Mouse (Mus musculus) forebrain, postnatal 0 days (tissue): ENCODE results near the gene Klhl20. TPM values are rescaled to one million over a fixed set of nuclear protein-coding genes. Genes with fewer than 3 reads are reported as not detected.
A peak's percentile ranks its signal among the peaks of the same experiment; 100 is the strongest.

ENCODE experiments used
- ATAC-seq: fragments of 200-750 bp; cut with Nextera tagmentation; 2 replicates; pipeline ENCODE4 v1.8.0; 2017; ENCODE audit warnings: mild to moderate bottlenecking, moderate library complexity
- DNase-seq: peaks from one replicate; pipeline ENCODE4 v3.0.0-alpha.2; 2015
- H3K27ac ChIP-seq: fragments of 300-500 bp; sonication (generic); 2 replicates; pipeline ENCODE4 v1.5.1; 2014; ENCODE audit warnings: low read depth, mild to moderate bottlenecking, antibody characterized with exemption, low read length, moderate library complexity, mixed read lengths
- H3K27me3 ChIP-seq: fragments of 300-500 bp; sonication (generic); 2 replicates; pipeline ENCODE4 v1.6.1; 2014; ENCODE audit warnings: mild to moderate bottlenecking, low read length, mixed read lengths; ENCODE audit not compliant: insufficient read depth
- H3K36me3 ChIP-seq: fragments of 300-500 bp; sonication (generic); 2 replicates; pipeline ENCODE4 v1.6.1; 2014; ENCODE audit warnings: mild to moderate bottlenecking, moderate library complexity; ENCODE audit not compliant: insufficient read depth
- H3K4me1 ChIP-seq: fragments of 300-500 bp; sonication (generic); 2 replicates; pipeline ENCODE4 v1.6.1; 2014; ENCODE audit warnings: antibody characterized with exemption; ENCODE audit not compliant: insufficient read depth
- H3K4me2 ChIP-seq: fragments of 300-500 bp; sonication (generic); 2 replicates; pipeline ENCODE4 v1.6.1; 2014; ENCODE audit warnings: low read depth, mild to moderate bottlenecking, moderate library complexity
- H3K4me3 ChIP-seq: fragments of 300-500 bp; sonication (generic); 2 replicates; pipeline ENCODE4 v1.5.1; 2014; ENCODE audit warnings: low read depth, low read length, mixed read lengths
- H3K9ac ChIP-seq: fragments of 300-500 bp; sonication (generic); 2 replicates; pipeline ENCODE4 v1.6.1; 2014; ENCODE audit warnings: mild to moderate bottlenecking
- H3K9me3 ChIP-seq: fragments of 300-500 bp; sonication (generic); 2 replicates; pipeline ENCODE4 v1.6.1; 2016; ENCODE audit warnings: low read length
- CTCF ChIP-seq: sonication (generic); IDR thresholded peaks from 2 replicates; pipeline ENCODE4 v1.5.1; 2016; ENCODE audit warnings: antibody characterized with exemption, control low read depth, low read depth
- WGBS: fragments of 180-500 bp; shearing (Covaris S2); extraction: QIAGEN DNeasy Blood & Tissue Kit; methylation state at CpG from one replicate; pipeline ENCODE4 v1.1.7; 2014; 5-methylcytosine and 5-hydroxymethylcytosine counted together
- polyA plus RNA-seq: library from polyadenylated mRNA; unstranded; fragments of >200 nt; fragmentation: Nextera tagmentation; extraction: Ambion mirVana; gene quantifications from 2 replicates; pipeline ENCODE4 v1.2.1, GENCODE M21; 2015
- total RNA-seq: library from RNA; depleted of rRNA; stranded (reverse); fragments of >200 nt; gene quantifications from 2 replicates; pipeline ENCODE4 v1.2.3, GENCODE M21; 2014

Gene Klhl20
- total and polyA plus RNA-seq, 2 experiments from 2014 or later = 12.2 to 24.1 TPM

DNA sequence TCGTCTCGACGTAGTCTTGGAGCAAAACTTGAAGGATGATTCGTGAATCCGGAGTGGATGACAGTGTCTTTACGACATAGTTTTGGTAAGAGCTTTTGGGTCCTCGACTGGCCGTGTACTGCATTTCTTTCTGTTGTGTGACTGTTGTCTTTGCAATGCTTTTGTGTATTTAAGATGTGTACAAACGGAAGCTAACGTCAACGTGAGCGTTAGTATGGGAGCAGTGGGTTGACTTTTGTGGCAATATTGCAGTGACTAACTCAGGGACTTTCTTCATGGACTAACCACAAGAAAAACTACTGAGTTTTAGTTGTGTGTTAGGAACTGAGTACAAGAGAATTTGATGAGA lies 60.1 kb downstream of the Klhl20 start:
- under 1% methylated on average over 12 of the region's 12 CpGs for WGBS
- ATAC-seq (no peak), DNase-seq (no peak)
- Histone ChIP-seq H3K4me2 (peak overlapping the region; percentile 62), H3K9me3 (no peaks in the 10 kb centered on the region), H3K27ac (no peak overlapping the region), H3K4me3 (peak overlapping the region; percentile 63), H3K36me3 (no peaks in the 10 kb centered on the region), H3K27me3 (no peaks in the 10 kb centered on the region), H3K4me1 (peaks cover 13% of the 10 kb centered on the region; the same call in 1 of the 2 replicates), H3K9ac (peak overlapping the region; percentile 40)
- no peak for TF ChIP-seq CTCF

DNA sequence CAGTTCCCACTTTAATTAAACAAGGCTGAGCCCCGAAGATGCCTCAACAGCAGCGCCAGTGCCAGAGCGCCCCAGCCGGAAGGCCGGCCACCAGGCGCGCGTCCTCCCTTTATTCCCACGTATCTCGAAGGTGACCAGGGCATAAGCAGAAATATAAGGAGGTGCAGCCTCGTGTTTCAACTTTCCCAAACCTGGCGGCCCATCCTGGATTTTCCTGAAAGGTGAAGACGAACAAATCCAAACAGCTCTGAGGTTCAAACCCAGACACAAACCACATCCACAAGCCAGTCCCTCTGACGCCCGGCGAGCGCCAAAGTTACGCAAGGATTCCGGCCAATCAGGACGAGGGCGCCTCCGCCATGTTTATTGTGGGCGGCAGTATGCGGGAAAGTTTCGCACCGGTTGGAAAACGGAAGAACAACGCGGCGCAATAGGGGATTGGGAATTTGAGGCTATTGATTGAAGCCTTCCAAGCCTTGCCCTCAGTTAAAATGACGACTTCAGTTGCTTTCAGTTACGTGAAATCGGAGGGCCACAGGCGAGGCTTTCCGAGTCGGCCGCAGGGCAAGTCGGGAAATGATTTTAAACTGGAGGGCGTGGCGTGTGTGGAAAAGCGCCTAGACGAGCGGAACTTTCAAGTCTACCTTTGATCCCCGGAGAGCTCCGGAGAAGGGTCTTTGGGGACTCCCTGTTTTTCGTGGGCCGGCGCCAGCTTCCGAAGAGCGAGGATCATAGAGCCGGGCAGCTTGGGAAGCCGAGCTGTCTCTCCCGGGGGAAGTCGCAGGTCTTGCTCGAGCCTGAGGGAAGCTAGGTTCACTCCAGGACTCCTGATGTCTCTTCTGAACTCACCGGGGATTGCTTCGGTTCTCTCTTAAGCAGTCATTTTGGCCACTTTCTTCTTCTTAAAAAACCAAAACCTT lies 60.7 kb downstream of the Klhl20 start, which contains the start of the genes Dars2 and Cenpl:
TSS of gene Dars2 (minus strand) at position 307 of the 920 bp plus-strand sequence.
TSS of gene Cenpl (plus strand) at position 362 of the 920 bp plus-strand sequence.
- H3K4me2 ChIP-seq = peak within 1 kb of the TSS; percentile 83
- H3K9ac ChIP-seq = peak within 1 kb of the TSS; percentile 78
- H3K9me3 ChIP-seq = no peaks in the 10 kb centered on the region
- peak within 1 kb of the TSS; percentile 63 for H3K4me3 ChIP-seq
- H3K27ac ChIP-seq = peak within 1 kb of the TSS; percentile 78
- no peaks in the 10 kb centered on the region for H3K36me3 ChIP-seq
- H3K4me1 ChIP-seq = peaks cover 13% of the 10 kb centered on the region; the same call in 1 of the 2 replicates
- ATAC-seq (peak; percentile 99), DNase-seq (peak; percentile 98)
- no peaks in the 10 kb centered on the region for H3K27me3 ChIP-seq
- peak; percentile 32 for TF ChIP-seq CTCF
- under 1% methylated on average over 57 of the region's 57 CpGs for WGBS

DNA sequence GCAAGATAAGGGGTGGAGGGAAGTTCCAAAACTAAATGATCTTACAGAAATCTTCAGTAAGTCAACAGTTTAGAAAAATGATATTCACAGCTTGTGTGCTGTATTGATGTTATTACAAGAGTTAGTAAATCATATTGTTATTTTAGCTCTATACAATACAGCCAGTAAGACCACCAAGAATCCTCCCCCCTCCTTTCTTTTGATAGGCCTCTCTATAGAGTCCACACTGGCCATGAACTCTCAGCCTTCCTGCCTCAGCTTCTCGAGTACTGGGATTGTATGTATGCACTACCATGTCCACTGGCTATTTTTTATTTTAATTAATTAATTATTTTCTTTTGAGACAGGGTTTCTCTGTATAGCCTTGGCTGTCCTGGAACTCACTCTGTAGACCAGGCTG lies 68.0 kb downstream of the Klhl20 start:
- ATAC-seq (no peak), DNase-seq (no peak)
- Histone ChIP-seq H3K27me3 (no peaks in the 10 kb centered on the region), H3K36me3 (peaks cover 9% of the 10 kb centered on the region), H3K27ac (no peak overlapping the region), H3K9ac (no peak overlapping the region), H3K9me3 (no peaks in the 10 kb centered on the region), H3K4me2 (no peak overlapping the region), H3K4me3 (no peak overlapping the region), H3K4me1 (no peaks in the 10 kb centered on the region)
- TF ChIP-seq CTCF = no peak
- whole genome bisulfite sequencing = 73% methylated on average over 1 of the region's 1 CpGs

DNA sequence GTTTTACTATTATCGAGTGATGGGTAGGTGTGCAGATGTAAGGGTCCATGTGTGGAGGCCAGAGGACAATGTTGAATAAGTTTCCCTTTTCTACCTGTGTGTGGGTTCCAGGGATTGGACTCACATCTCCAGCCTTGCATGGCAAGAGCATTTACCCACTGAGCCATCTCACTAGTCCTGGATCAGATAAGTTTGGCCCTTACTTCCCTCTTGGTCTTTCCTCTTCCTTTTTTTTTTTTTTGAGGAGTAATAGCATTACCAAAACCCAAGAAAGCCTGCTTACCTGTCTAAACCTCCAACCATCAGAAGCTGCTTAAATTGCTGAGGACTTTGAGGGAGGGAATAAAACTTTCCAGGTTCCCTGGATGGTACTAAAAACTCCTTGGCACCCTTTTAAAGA lies 74.1 kb downstream of the Klhl20 start:
- ATAC-seq = no peak
- Histone ChIP-seq H3K4me3 (no peak overlapping the region), H3K4me1 (no peaks in the 10 kb centered on the region), H3K9ac (no peak overlapping the region), H3K4me2 (no peak overlapping the region), H3K9me3 (no peaks in the 10 kb centered on the region), H3K27me3 (no peaks in the 10 kb centered on the region), H3K27ac (no peak overlapping the region), H3K36me3 (peaks cover 27% of the 10 kb centered on the region; the same call in 1 of the 2 replicates)
- no peak for DNase-seq
- no peak for TF ChIP-seq CTCF
- 96% methylated on average over 1 of the region's 1 CpGs for WGBS

DNA sequence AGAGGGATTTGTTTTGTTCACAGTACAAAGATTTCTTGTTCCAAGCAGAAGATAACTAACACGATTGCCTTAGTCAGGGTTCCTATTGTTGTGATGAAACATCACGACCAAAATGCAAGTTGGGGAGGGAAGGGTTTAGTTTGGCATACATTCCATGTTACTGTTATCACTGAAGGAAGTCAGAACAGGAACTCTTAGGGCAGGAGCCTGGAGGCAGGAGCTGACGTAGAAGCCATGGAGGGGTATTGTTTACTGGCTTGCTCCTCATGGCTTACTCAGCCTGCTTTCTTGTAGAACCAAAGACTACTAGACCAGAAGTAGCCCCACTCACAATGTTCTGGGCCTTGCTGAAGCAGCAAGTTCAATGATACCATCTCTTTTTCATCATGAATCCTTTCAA lies 84.3 kb downstream of the Klhl20 start:
- TF ChIP-seq CTCF = no peak
- H3K4me1 ChIP-seq = no peaks in the 10 kb centered on the region
- ATAC-seq (no peak), DNase-seq (no peak)
- WGBS = 94% methylated on average over 3 of the region's 3 CpGs
- no peak overlapping the region for H3K4me3 ChIP-seq
- no peaks in the 10 kb centered on the region for H3K27me3 ChIP-seq
- H3K4me2 ChIP-seq = no peak overlapping the region
- H3K9ac ChIP-seq = no peak overlapping the region
- H3K9me3 ChIP-seq = no peaks in the 10 kb centered on the region
- no peak overlapping the region for H3K27ac ChIP-seq
- peaks cover 39% of the 10 kb centered on the region for H3K36me3 ChIP-seq

DNA sequence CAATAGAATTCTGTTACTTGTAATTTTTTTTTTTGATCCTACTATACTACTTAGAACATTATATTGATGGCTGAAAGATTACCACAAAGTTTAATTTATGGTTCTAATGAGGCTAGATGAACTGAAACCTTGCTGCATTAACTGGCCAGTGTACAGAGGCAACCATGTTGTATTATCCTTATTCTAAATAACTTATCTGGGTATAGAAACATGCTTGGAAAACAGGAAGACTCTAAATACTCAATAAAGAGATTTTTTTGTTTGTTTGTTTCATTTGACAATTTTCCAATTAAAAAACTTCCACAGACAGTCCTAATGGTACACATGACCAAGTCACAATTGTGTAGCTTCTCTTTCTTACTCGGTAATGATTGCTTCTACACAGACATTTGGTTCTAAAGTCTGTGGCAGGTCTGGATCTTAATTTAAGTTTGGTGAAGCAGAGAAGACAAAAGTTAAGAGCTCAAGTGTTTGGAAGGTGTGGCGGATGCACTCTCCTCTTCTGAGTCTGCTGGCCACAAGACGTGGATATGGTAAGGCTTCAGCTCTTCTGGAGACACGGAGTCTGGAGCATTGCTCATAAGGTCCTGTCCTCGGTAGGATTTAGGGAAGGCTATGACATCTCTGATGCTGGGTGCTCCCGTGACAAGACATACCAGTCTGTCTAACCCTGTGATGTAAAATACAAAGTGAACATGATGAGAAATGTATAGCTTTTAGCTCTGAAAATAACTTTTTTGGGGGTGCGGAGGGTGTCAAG lies 89.9 kb downstream of the Klhl20 start:
- no peak overlapping the region for H3K9ac ChIP-seq
- no peak overlapping the region for H3K4me2 ChIP-seq
- no peak overlapping the region for H3K4me3 ChIP-seq
- H3K9me3 ChIP-seq = no peaks in the 10 kb centered on the region
- H3K27ac ChIP-seq = no peak overlapping the region
- no peaks in the 10 kb centered on the region for H3K27me3 ChIP-seq
- ATAC-seq (no peak), DNase-seq (no peak)
- 90% methylated on average over 7 of the region's 7 CpGs for WGBS
- peaks cover 58% of the 10 kb centered on the region for H3K36me3 ChIP-seq
- H3K4me1 ChIP-seq = peaks cover 6% of the 10 kb centered on the region; the same call in 1 of the 2 replicates
- no peak for TF ChIP-seq CTCF
